8 mouse cellular contexts compared by ENCODE assay signal in the genomic region with DNA sequence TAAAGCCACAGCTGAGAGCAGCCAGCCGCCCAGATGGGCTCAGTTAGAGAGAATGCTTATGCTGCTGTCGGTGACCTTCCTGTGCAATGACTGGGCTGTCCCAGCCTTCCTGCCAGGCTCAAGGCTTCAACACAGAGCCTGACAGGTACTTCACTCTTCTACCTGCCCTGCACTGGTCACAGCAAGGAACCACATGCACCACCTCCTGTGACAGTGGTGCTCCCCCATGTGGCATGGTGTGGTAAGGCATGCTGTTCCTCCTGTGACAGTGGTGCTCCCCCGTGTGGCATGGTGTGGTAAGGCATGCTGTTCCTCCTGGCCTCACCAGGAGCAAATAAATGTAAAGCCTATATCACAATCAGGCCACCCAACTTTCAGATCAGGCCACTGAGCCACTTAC. TPM values are rescaled to one million over a fixed set of nuclear protein-coding genes. Genes with fewer than 3 reads are reported as not detected.
DNase-seq lines count a peak whose midpoint lies in the region; ATAC-seq and TF ChIP-seq lines count a peak whose summit lies in the region.

No protein-coding gene starts in this region.

- peak; percentile 95 for TF ChIP-seq CTCF in left cerebral cortex, adult 2 months (IDR thresholded peaks at IDR 0.05)
- TF ChIP-seq CTCF in small intestine, adult 2 months (IDR thresholded peaks at IDR 0.05; ENCODE audit: extremely low read depth, insufficient read length, insufficient replicate concordance, low read depth, low read length), result peak; percentile 100

- H3K9ac ChIP-seq in forebrain, embryonic 16.5 days (replicated peaks; ENCODE audit: low read depth, low read length), result no peak overlapping the region
- no peak overlapping the region for H3K9ac ChIP-seq in forebrain, embryonic 14.5 days (ENCODE audit: low read length)
- H3K9ac ChIP-seq in midbrain, embryonic 11.5 days (ENCODE audit: low read length), result no peak overlapping the region

- H3K36me3 ChIP-seq in forebrain, embryonic 10.5 days (replicated peaks), result no peaks in the 10 kb centered on the region
- no peaks in the 10 kb centered on the region for H3K36me3 ChIP-seq in forebrain, embryonic 16.5 days (ENCODE audit: control insufficient read depth, insufficient read depth)
- no peaks in the 10 kb centered on the region for H3K36me3 ChIP-seq in forebrain, embryonic 14.5 days (ENCODE audit: control insufficient read depth, insufficient read depth, low read length)
- H3K36me3 ChIP-seq in midbrain, embryonic 11.5 days (ENCODE audit: control insufficient read depth, insufficient read depth, low read length), result no peaks in the 10 kb centered on the region
- no peaks in the 10 kb centered on the region for H3K36me3 ChIP-seq in small intestine, adult 2 months (ENCODE audit: control insufficient read depth, insufficient read depth, low read length)

- WGBS in forebrain, embryonic 10.5 days, result 62% methylated on average over 3 of the region's 3 CpGs
- 61% methylated on average over 3 of the region's 3 CpGs for WGBS in forebrain, embryonic 16.5 days
- WGBS in forebrain, embryonic 14.5 days, result 58% methylated on average over 3 of the region's 3 CpGs
- 63% methylated on average over 3 of the region's 3 CpGs for WGBS in midbrain, embryonic 11.5 days
- WGBS in small intestine, adult 2 months, result 55% methylated on average over 3 of the region's 3 CpGs

- no peak overlapping the region for H3K4me2 ChIP-seq in forebrain, embryonic 16.5 days (ENCODE audit: low read length)
- no peak overlapping the region for H3K4me2 ChIP-seq in forebrain, embryonic 14.5 days (ENCODE audit: low read length)
- H3K4me2 ChIP-seq in midbrain, embryonic 11.5 days, result no peak overlapping the region

- no peak overlapping the region for H3K4me3 ChIP-seq in forebrain, embryonic 10.5 days
- no peak overlapping the region for H3K4me3 ChIP-seq in forebrain, embryonic 16.5 days (replicated peaks; ENCODE audit: low read length)
- H3K4me3 ChIP-seq in forebrain, embryonic 14.5 days (ENCODE audit: low read depth, low read length), result no peak overlapping the region
- no peak overlapping the region for H3K4me3 ChIP-seq in left cerebral cortex, adult 2 months
- H3K4me3 ChIP-seq in midbrain, embryonic 11.5 days (ENCODE audit: low read depth, low read length), result no peak overlapping the region
- no peak overlapping the region for H3K4me3 ChIP-seq in small intestine, adult 2 months (ENCODE audit: low read depth, low read length)

- no peaks in the 10 kb centered on the region for H3K9me3 ChIP-seq in forebrain, embryonic 10.5 days
- H3K9me3 ChIP-seq in forebrain, embryonic 16.5 days (ENCODE audit: control insufficient read depth, low read length), result no peaks in the 10 kb centered on the region
- H3K9me3 ChIP-seq in forebrain, embryonic 14.5 days (replicated peaks; ENCODE audit: control insufficient read depth, low read length), result no peaks in the 10 kb centered on the region
- no peaks in the 10 kb centered on the region for H3K9me3 ChIP-seq in midbrain, embryonic 11.5 days (ENCODE audit: control insufficient read depth, low read length)

- H3K27me3 ChIP-seq in forebrain, embryonic 10.5 days (ENCODE audit: poor library complexity, severe bottlenecking), result no peaks in the 10 kb centered on the region
- no peaks in the 10 kb centered on the region for H3K27me3 ChIP-seq in forebrain, embryonic 16.5 days (replicated peaks; ENCODE audit: control insufficient read depth, insufficient read depth, low read length)
- no peaks in the 10 kb centered on the region for H3K27me3 ChIP-seq in forebrain, embryonic 14.5 days (replicated peaks; ENCODE audit: control insufficient read depth, insufficient read depth, low read length)
- H3K27me3 ChIP-seq in midbrain, embryonic 11.5 days (ENCODE audit: control insufficient read depth, insufficient read depth, low read length), result no peaks in the 10 kb centered on the region
- H3K27me3 ChIP-seq in small intestine, adult 2 months (ENCODE audit: control insufficient read depth, insufficient read depth, low read length), result no peaks in the 10 kb centered on the region

- intact Hi-C loops in left cerebral cortex, adult 2 months (cut with DNase I), result loop anchor here (1.0 kb wide), 2 partner anchors 19 to 117 kb away; no protein-coding TSS in a partner anchor

- no peak overlapping the region for H3K27ac ChIP-seq in forebrain, embryonic 10.5 days
- no peak overlapping the region for H3K27ac ChIP-seq in forebrain, embryonic 16.5 days (ENCODE audit: low read length)
- H3K27ac ChIP-seq in forebrain, embryonic 14.5 days (ENCODE audit: low read depth, low read length), result no peak overlapping the region
- H3K27ac ChIP-seq in left cerebral cortex, adult 2 months, result no peak overlapping the region
- no peak overlapping the region for H3K27ac ChIP-seq in midbrain, embryonic 11.5 days (ENCODE audit: low read depth, low read length)
- no peak overlapping the region for H3K27ac ChIP-seq in small intestine, adult 2 months (ENCODE audit: insufficient read depth, low read depth, low read length)

- no peak for ATAC-seq in forebrain, embryonic 16.5 days
- peak; percentile 44; the same call in 1 of the 2 replicates for ATAC-seq in forebrain, embryonic 14.5 days
- 0 out of 2 replicates have a peak, but pooled peaks have one; percentile 54 for ATAC-seq in midbrain, embryonic 11.5 days (ENCODE audit: low FRiP score)

- peaks cover 10% of the 10 kb centered on the region; the same call in 1 of the 2 replicates for H3K4me1 ChIP-seq in forebrain, embryonic 10.5 days
- no peaks in the 10 kb centered on the region for H3K4me1 ChIP-seq in forebrain, embryonic 16.5 days (replicated peaks; ENCODE audit: control insufficient read depth, insufficient read depth, low read length)
- no peaks in the 10 kb centered on the region for H3K4me1 ChIP-seq in forebrain, embryonic 14.5 days (ENCODE audit: control insufficient read depth, insufficient read depth, low read length)
- no peaks in the 10 kb centered on the region for H3K4me1 ChIP-seq in midbrain, embryonic 11.5 days (ENCODE audit: control insufficient read depth, insufficient read depth, low read length)
- no peaks in the 10 kb centered on the region for H3K4me1 ChIP-seq in small intestine, adult 2 months (ENCODE audit: control insufficient read depth, insufficient read depth, insufficient read length, low read length)

- DNase-seq in forebrain, embryonic 10.5 days (ENCODE audit: extremely low spot score, low spot score), result peak; percentile 81
- peak; percentile 79 for DNase-seq in c-Kit-positive CD71-negative TER-119-negative erythroid progenitor cells, embryonic 14.5 days (ENCODE audit: low read depth)
- peak; percentile 77 for DNase-seq in forebrain, embryonic 14.5 days (ENCODE audit: low spot score)
- DNase-seq in hindlimb bud, embryonic 11.5 days (ENCODE audit: extremely low spot score, low read depth, low spot score), result peak; percentile 69
- peak; percentile 80 to 92 for DNase-seq in left cerebral cortex, adult 2 months (ENCODE audit: extremely low spot score in 1 of 2, low spot score in 2 of 2)
- DNase-seq in midbrain, embryonic 11.5 days (ENCODE audit: low spot score, missing footprints), result peak; percentile 99

- TF ChIP-seq POLR2A in small intestine, adult 2 months (IDR thresholded peaks at IDR 0.05; ENCODE audit: low read depth, low read length), result no peak

RNA-seq across cellular contexts. Expression of gene Dnah17, which starts 27.6 kb away (rescaled TPM):
- polyA plus RNA-seq in forebrain, embryonic 10.5 days (2016; fragmentation: Nextera tagmentation; extraction: Ambion mirVana), result 0.18 and 0.27 TPM in 2 replicates
- 0.22 and 0.37 TPM in 2 replicates for polyA plus RNA-seq in forebrain, embryonic 16.5 days (2015; fragmentation: Nextera tagmentation; extraction: Ambion mirVana)
- 0.08 and 0.14 TPM in 2 replicates for polyA plus RNA-seq in forebrain, embryonic 14.5 days (2014; fragmentation: Nextera tagmentation; extraction: Ambion mirVana)
- total RNA-seq in left cerebral cortex, adult 2 months (2021), result under 1 TPM; 0.05 to 0.16 TPM
- polyA plus RNA-seq in midbrain, embryonic 11.5 days (2014; fragmentation: Nextera tagmentation; extraction: Ambion mirVana), result 0.08 and 0.11 TPM in 2 replicates
- 0.04 and 0.14 TPM in 2 replicates for polyA plus RNA-seq in small intestine, adult 2 months (2012; rRNA removed)
